Comparison of ENCODE assay signal across 8 mouse cellular contexts in genomic region chr1:162548016-162548916, GRCm38 (mm10). TPM values are rescaled to one million over a fixed set of nuclear protein-coding genes. Genes with fewer than 3 reads are reported as not detected.
DNase-seq lines count a peak whose midpoint lies in the region; ATAC-seq and TF ChIP-seq lines count a peak whose summit lies in the region.

TSS of gene Mettl13 (minus strand) at chr1:162548551.

- H3K36me3 ChIP-seq in CH12.LX (replicated peaks in 1 of 2; ENCODE audit: control insufficient read depth in 1 of 2, insufficient read depth in 1 of 2, low read length in 1 of 2), result peaks cover 21 to 33% of the 10 kb centered on the region in 2 experiments
- peaks cover 6% of the 10 kb centered on the region; the same call in 1 of the 2 replicates for H3K36me3 ChIP-seq in forebrain, embryonic 11.5 days (ENCODE audit: control insufficient read depth, insufficient read depth, low read length)
- peaks cover 29% of the 10 kb centered on the region for H3K36me3 ChIP-seq in heart, postnatal 0 days (replicated peaks; ENCODE audit: control insufficient read depth, insufficient read depth, low read length)
- H3K36me3 ChIP-seq in liver, embryonic 16.5 days (ENCODE audit: control insufficient read depth, insufficient read depth), result peaks cover 3% of the 10 kb centered on the region; the same call in 1 of the 2 replicates
- peaks cover 23% of the 10 kb centered on the region; the same call in 1 of the 2 replicates for H3K36me3 ChIP-seq in neural tube, embryonic 14.5 days (ENCODE audit: control insufficient read depth, insufficient read depth, low read length)

- peak within 1 kb of the TSS; percentile 61 for H3K9ac ChIP-seq in CH12.LX (ENCODE audit: insufficient read depth, low read depth)
- H3K9ac ChIP-seq in forebrain, embryonic 11.5 days (ENCODE audit: low read length), result peak within 1 kb of the TSS; percentile 72
- H3K9ac ChIP-seq in heart, postnatal 0 days (replicated peaks; ENCODE audit: low read depth, low read length), result peak within 1 kb of the TSS; percentile 69
- H3K9ac ChIP-seq in liver, embryonic 16.5 days (ENCODE audit: low read depth, low read length), result peak within 1 kb of the TSS; percentile 77
- peak within 1 kb of the TSS; percentile 65 for H3K9ac ChIP-seq in neural tube, embryonic 14.5 days (replicated peaks; ENCODE audit: low read depth, low read length)

- TF ChIP-seq RAD21 in CH12.LX (IDR thresholded peaks at IDR 0.05; ENCODE audit: low read depth, low read length), result no peak

- DNase-seq in CH12.LX (ENCODE audit: extremely low read depth), result peak; percentile 93
- DNase-seq in c-Kit-positive CD71-positive TER-119-negative erythroid progenitor cells, embryonic 14.5 days (ENCODE audit: low read depth), result peak; percentile 90
- peak; percentile 97 for DNase-seq in forebrain, embryonic 11.5 days (ENCODE audit: low spot score)
- peak; percentile 96 for DNase-seq in heart, postnatal 0 days (ENCODE audit: low spot score)
- peak; percentile 92 to 95 for DNase-seq in kidney, postnatal 4 days
- DNase-seq in testis, postnatal 10 days (ENCODE audit: low spot score), result peak; percentile 87

- H3K4me1 ChIP-seq in CH12.LX (ENCODE audit: control insufficient read depth in 1 of 2, insufficient read depth in 2 of 2), result peaks cover 4 to 26% of the 10 kb centered on the region in 2 experiments; a peak in 3 of 4 replicates
- H3K4me1 ChIP-seq in forebrain, embryonic 11.5 days (replicated peaks; ENCODE audit: control insufficient read depth, insufficient read depth, low read length), result 0 out of 2 replicates have a peak, but pooled peaks cover 2% of the 10 kb centered on the region
- H3K4me1 ChIP-seq in heart, postnatal 0 days (ENCODE audit: control insufficient read depth, insufficient read depth), result peaks cover 9% of the 10 kb centered on the region; the same call in 1 of the 2 replicates
- H3K4me1 ChIP-seq in liver, embryonic 16.5 days (ENCODE audit: control insufficient read depth, low read depth, low read length), result peaks cover 15% of the 10 kb centered on the region
- peaks cover 9% of the 10 kb centered on the region for H3K4me1 ChIP-seq in neural tube, embryonic 14.5 days (ENCODE audit: control insufficient read depth, insufficient read depth, low read length)

- 0 out of 2 replicates have a peak within 1 kb of the TSS, but pooled peaks have one; percentile 25 for H3K27ac ChIP-seq in CH12.LX (ENCODE audit: insufficient read depth, low read depth)
- H3K27ac ChIP-seq in forebrain, embryonic 11.5 days (ENCODE audit: low read depth, low read length), result no peak within 1 kb of the TSS
- peak within 1 kb of the TSS; percentile 72 for H3K27ac ChIP-seq in heart, postnatal 0 days (ENCODE audit: low read depth)
- peak within 1 kb of the TSS; percentile 67 for H3K27ac ChIP-seq in liver, embryonic 16.5 days (ENCODE audit: low read length)
- H3K27ac ChIP-seq in neural tube, embryonic 14.5 days (ENCODE audit: low read depth, low read length), result peak within 1 kb of the TSS; percentile 76

- H3K4me2 ChIP-seq in CH12.LX (ENCODE audit: insufficient read depth, low read depth, poor library complexity, severe bottlenecking), result peak within 1 kb of the TSS; percentile 94
- H3K4me2 ChIP-seq in forebrain, embryonic 11.5 days (ENCODE audit: low read depth, low read length, severe bottlenecking), result peak within 1 kb of the TSS; percentile 91
- peak within 1 kb of the TSS; percentile 97 for H3K4me2 ChIP-seq in heart, postnatal 0 days (ENCODE audit: low read depth, low read length)
- peak within 1 kb of the TSS; percentile 99 for H3K4me2 ChIP-seq in liver, embryonic 16.5 days (ENCODE audit: low read depth, low read length)
- peak within 1 kb of the TSS; percentile 96 for H3K4me2 ChIP-seq in neural tube, embryonic 14.5 days (ENCODE audit: low read depth, low read length)

- H3K9me3 ChIP-seq in CH12.LX (replicated peaks; ENCODE audit: low read length), result no peaks in the 10 kb centered on the region
- no peaks in the 10 kb centered on the region for H3K9me3 ChIP-seq in forebrain, embryonic 11.5 days (ENCODE audit: control insufficient read depth, low read length)
- H3K9me3 ChIP-seq in heart, postnatal 0 days (replicated peaks; ENCODE audit: control insufficient read depth, low read length), result no peaks in the 10 kb centered on the region
- no peaks in the 10 kb centered on the region for H3K9me3 ChIP-seq in liver, embryonic 16.5 days (replicated peaks; ENCODE audit: control insufficient read depth, low read length)
- no peaks in the 10 kb centered on the region for H3K9me3 ChIP-seq in neural tube, embryonic 14.5 days (ENCODE audit: control insufficient read depth, low read length)

- TF ChIP-seq POLR2A in CH12.LX (IDR thresholded peaks at IDR 0.05; ENCODE audit: low read depth, low read length), result peak; percentile 92

- no peaks in the 10 kb centered on the region for H3K27me3 ChIP-seq in CH12.LX (replicated peaks)
- no peaks in the 10 kb centered on the region for H3K27me3 ChIP-seq in forebrain, embryonic 11.5 days (ENCODE audit: control insufficient read depth, insufficient read depth, low read length)
- no peaks in the 10 kb centered on the region for H3K27me3 ChIP-seq in heart, postnatal 0 days (ENCODE audit: control insufficient read depth, insufficient read depth, low read length)
- H3K27me3 ChIP-seq in liver, embryonic 16.5 days (ENCODE audit: control insufficient read depth, insufficient read depth, low read depth, low read length), result no peaks in the 10 kb centered on the region
- no peaks in the 10 kb centered on the region for H3K27me3 ChIP-seq in neural tube, embryonic 14.5 days (ENCODE audit: control insufficient read depth, insufficient read depth, low read length)

- no peak for TF ChIP-seq EP300 in CH12.LX (IDR thresholded peaks at IDR 0.05; ENCODE audit: low read length)
- no peak for TF ChIP-seq EP300 in heart, postnatal 0 days (IDR thresholded peaks at IDR 0.05; ENCODE audit: low read depth)

- WGBS in forebrain, embryonic 11.5 days, result 1% methylated on average over 52 of the region's 52 CpGs
- WGBS in heart, postnatal 0 days, result under 1% methylated on average over 51 of the region's 52 CpGs
- WGBS in liver, embryonic 16.5 days (ENCODE audit: insufficient replicate concordance), result under 1% methylated on average over 52 of the region's 52 CpGs
- under 1% methylated on average over 52 of the region's 52 CpGs for WGBS in neural tube, embryonic 14.5 days

- dilution Hi-C loops in CH12.LX (cut with MboI; ENCODE audit: extremely low pct_ligation_motif_present, extremely low pct_unique_long_range_greater_than_20kb, low sequenced_read_pairs), result no loop called here

- peak; percentile 99 for ATAC-seq in forebrain, embryonic 11.5 days (replicated peaks; ENCODE audit: low FRiP score)
- ATAC-seq in heart, postnatal 0 days (ENCODE audit: insufficient read depth, low read depth), result peak; percentile 99
- ATAC-seq in liver, embryonic 16.5 days (ENCODE audit: low read depth), result peak; percentile 99
- peak; percentile 99 for ATAC-seq in neural tube, embryonic 14.5 days (ENCODE audit: low read depth)

- peak within 1 kb of the TSS; percentile 72 to 98 (median 72) for H3K4me3 ChIP-seq in CH12.LX (replicated peaks in 1 of 3; ENCODE audit: low read depth in 2 of 3, low read length in 2 of 3, poor library complexity in 1 of 3)
- peak within 1 kb of the TSS; percentile 63 for H3K4me3 ChIP-seq in forebrain, embryonic 11.5 days (ENCODE audit: low read depth, low read length)
- peak within 1 kb of the TSS; percentile 71 for H3K4me3 ChIP-seq in heart, postnatal 0 days (ENCODE audit: low read depth, low read length)
- H3K4me3 ChIP-seq in liver, embryonic 16.5 days (ENCODE audit: low read depth, low read length), result peak within 1 kb of the TSS; percentile 82
- peak within 1 kb of the TSS; percentile 70 for H3K4me3 ChIP-seq in neural tube, embryonic 14.5 days (ENCODE audit: low read depth, low read length)

- H3K79me2 ChIP-seq in CH12.LX (replicated peaks; ENCODE audit: control insufficient read depth, extremely low read depth, insufficient read depth, poor library complexity, severe bottlenecking), result peaks cover 21% of the 10 kb centered on the region

- in situ Hi-C loops in CH12.LX (cut with MboI; ENCODE audit: low pct_ligation_motif_present, low pct_unique_long_range_greater_than_20kb, low sequenced_read_pairs), result no loop called here

- TF ChIP-seq CTCF in CH12.LX (conservative IDR thresholded peaks at IDR 0.05 in 1 of 2, IDR thresholded peaks at IDR 0.05 in 1 of 2; ENCODE audit: low read depth in 2 of 2, low read length in 2 of 2), result no peak
- TF ChIP-seq CTCF in heart, postnatal 0 days (IDR thresholded peaks at IDR 0.05; ENCODE audit: low read depth), result no peak

TF ChIP-seq in CH12.LX, 34 proteins besides CTCF, POLR2A, EP300 and RAD21 (continues in another document):
- TF ChIP-seq MAZ (IDR thresholded peaks at IDR 0.05; ENCODE audit: low read depth, low read length) (0 out of 2 replicates have a peak, but pooled peaks have one; percentile 34), BHLHE40 (IDR thresholded peaks at IDR 0.05; ENCODE audit: low read depth, low read length) (peak; percentile 96), POLR2AphosphoS2 (IDR thresholded peaks at IDR 0.05; ENCODE audit: low read depth, low read length) (no peak), RCOR1 (conservative IDR thresholded peaks at IDR 0.05; ENCODE audit: low read depth, low read length) (no peak), SMC3 (IDR thresholded peaks at IDR 0.05; ENCODE audit: low read depth, low read length) (no peak), MAX (IDR thresholded peaks at IDR 0.05; ENCODE audit: low read length) (peak; percentile 97), NRF1 (IDR thresholded peaks at IDR 0.05; ENCODE audit: low read depth, low read length) (peak; percentile 94), JUN (IDR thresholded peaks at IDR 0.05; ENCODE audit: insufficient read depth, low read depth, low read length) (peak; percentile 81), ELF1 (IDR thresholded peaks at IDR 0.05; ENCODE audit: low read depth, low read length) (peak; percentile 85), MXI1 (IDR thresholded peaks at IDR 0.05; ENCODE audit: low read depth, low read length) (peak; percentile 99), NELFE (IDR thresholded peaks at IDR 0.05; ENCODE audit: low read depth, low read length) (peak; percentile 87), TBP (conservative IDR thresholded peaks at IDR 0.05; ENCODE audit: low read depth, low read length) (peak; percentile 61; the same call in 1 of the 2 replicates), GABPA (IDR thresholded peaks at IDR 0.05; ENCODE audit: insufficient replicate concordance, low read depth, low read length) (no peak; the same call in 1 of the 2 replicates)

RNA-seq across cellular contexts. Expression of gene Mettl13, which starts in this region (rescaled TPM):
- total RNA-seq in CH12.LX (2012; rRNA removed), result 22.8 and 31.5 TPM in 2 replicates
- total RNA-seq in CH12.LX (2014; rRNA removed), result 23.8 and 26.8 TPM in 2 replicates
- polyA plus RNA-seq in CH12.LX (2012; ENCODE audit: insufficient read length, low read depth), result 54.5 and 58.5 TPM in 2 replicates
- 20.5 and 23.1 TPM in 2 replicates for polyA plus RNA-seq in forebrain, embryonic 11.5 days (2014; fragmentation: Nextera tagmentation; extraction: Ambion mirVana)
- 10.0 and 12.4 TPM in 2 replicates for total RNA-seq in heart, postnatal 0 days (2014; rRNA removed; ENCODE audit: low replicate concordance)
- 6.3 and 7.0 TPM in 2 replicates for polyA plus RNA-seq in heart, postnatal 0 days (2015; fragmentation: Nextera tagmentation; extraction: Ambion mirVana)
- 7.3 and 8.0 TPM in 2 replicates for polyA plus RNA-seq in liver, embryonic 16.5 days (2015; fragmentation: Nextera tagmentation; extraction: Ambion mirVana)
- polyA plus RNA-seq in neural tube, embryonic 14.5 days (2014; fragmentation: Nextera tagmentation; extraction: Ambion mirVana), result 12.4 and 12.9 TPM in 2 replicates
